Mouse (Mus musculus) embryonic facial prominence, embryonic 12.5 days (tissue): ENCODE results near the gene Man2a1. TPM values are rescaled to one million over a fixed set of nuclear protein-coding genes. Genes with fewer than 3 reads are reported as not detected.

Experiments used
- ATAC-seq: fragments of 200-750 bp; cut with Nextera tagmentation; 2 replicates; pipeline ENCODE4 v1.8.0; 2017; ENCODE audit not compliant: insufficient number of reproducible peaks, insufficient read depth, low FRiP score, low TSS enrichment
- H3K27ac ChIP-seq: fragments of 300-500 bp; sonication (generic); 2 replicates; pipeline ENCODE4 v1.5.1; 2016; ENCODE audit warnings: mild to moderate bottlenecking
- H3K27me3 ChIP-seq: fragments of 300-500 bp; sonication (generic); 2 replicates; pipeline ENCODE4 v1.6.1; 2016; ENCODE audit warnings: mild to moderate bottlenecking, moderate library complexity
- H3K36me3 ChIP-seq: fragments of 300-500 bp; sonication (generic); 2 replicates; pipeline ENCODE4 v1.6.1; 2016; ENCODE audit warnings: mild to moderate bottlenecking
- H3K4me1 ChIP-seq: fragments of 300-500 bp; sonication (generic); 2 replicates; pipeline ENCODE4 v1.6.1; 2016
- H3K4me2 ChIP-seq: fragments of 300-500 bp; sonication (generic); replicated peaks from 2 replicates; pipeline ENCODE4 v1.6.1; 2016; ENCODE audit warnings: mild to moderate bottlenecking, moderate library complexity
- H3K4me3 ChIP-seq: fragments of 300-500 bp; sonication (generic); 2 replicates; pipeline ENCODE4 v1.5.1; 2016; ENCODE audit warnings: mild to moderate bottlenecking
- H3K9ac ChIP-seq: fragments of 300-500 bp; sonication (generic); 2 replicates; pipeline ENCODE4 v1.6.1; 2016; ENCODE audit warnings: mild to moderate bottlenecking, moderate library complexity
- H3K9me3 ChIP-seq: fragments of 300-500 bp; sonication (generic); 2 replicates; pipeline ENCODE4 v1.6.1; 2016; ENCODE audit warnings: mild to moderate bottlenecking, moderate library complexity
- WGBS: fragments of 180-500 bp; shearing (Covaris S2); methylation state at CpG from one replicate; pipeline ENCODE4 v1.1.7; 2016; 5-methylcytosine and 5-hydroxymethylcytosine counted together
- polyA plus RNA-seq: library from polyadenylated mRNA; unstranded; fragments of >200 nt; fragmentation: Nextera tagmentation; extraction: Ambion mirVana; gene quantifications from 2 replicates; pipeline ENCODE4 v1.2.1, GENCODE M21; 2016

The Man2a1 gene
- polyA plus RNA-seq, 1 experiment from 2014 or later, result 10.0 TPM

- H3K4me2 ChIP-seq, result peak overlapping the region; percentile 92; the same call in 1 of the 2 replicates
- ATAC-seq, result no peak
Observed at GRCm38 (mm10) chr17:64604163-64604562, 3.6 kb downstream of the Man2a1 start.

DNA sequence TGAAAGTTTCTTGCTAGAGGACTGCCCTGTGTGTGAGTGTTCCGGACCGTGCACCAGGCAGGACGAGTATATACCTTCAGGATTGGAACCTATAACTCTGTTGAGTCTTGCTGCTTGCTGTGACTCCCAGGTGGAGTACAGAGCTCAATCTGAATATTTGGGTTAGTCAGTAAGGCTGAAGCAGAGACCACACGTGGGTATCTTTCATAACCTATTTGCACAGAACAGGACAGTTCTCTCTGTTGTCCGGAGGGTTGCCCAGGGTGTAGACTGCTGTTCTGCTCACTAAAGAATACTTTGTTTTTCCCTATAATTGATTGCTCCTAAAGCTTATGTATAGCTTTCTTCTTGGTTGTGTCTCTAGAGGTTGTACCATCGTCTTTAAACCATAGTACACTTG is 7.7 kb downstream of the Man2a1 start:
- 85% methylated on average over 6 of the region's 6 CpGs for WGBS
- H3K4me2 ChIP-seq, result no peak overlapping the region
- no peak overlapping the region for H3K27ac ChIP-seq
- H3K27me3 ChIP-seq, result no peaks in the 10 kb centered on the region
- H3K36me3 ChIP-seq, result no peaks in the 10 kb centered on the region
- ATAC-seq, result no peak
- peaks cover 10% of the 10 kb centered on the region for H3K4me1 ChIP-seq
- H3K9me3 ChIP-seq, result no peaks in the 10 kb centered on the region
- no peak overlapping the region for H3K9ac ChIP-seq
- H3K4me3 ChIP-seq, result no peak overlapping the region

More at GRCm38 (mm10) chr17:64604163-64604562, 3.6 kb downstream of the Man2a1 start:
- 71% methylated on average over 5 of the region's 5 CpGs for WGBS
- no peak overlapping the region for H3K9ac ChIP-seq
- no peak overlapping the region for H3K27ac ChIP-seq
- H3K9me3 ChIP-seq, result no peaks in the 10 kb centered on the region
- H3K36me3 ChIP-seq, result no peaks in the 10 kb centered on the region
- H3K4me3 ChIP-seq, result no peak overlapping the region; the same call in 1 of the 2 replicates
- no peaks in the 10 kb centered on the region for H3K27me3 ChIP-seq
- H3K4me1 ChIP-seq, result peaks cover 19% of the 10 kb centered on the region

GRCm38 (mm10) chr17:64608923-64609598 is 8.5 kb downstream of the Man2a1 start:
- Histone ChIP-seq H3K4me2 (no peak overlapping the region), H3K4me3 (no peak overlapping the region), H3K9ac (no peak overlapping the region), H3K36me3 (no peaks in the 10 kb centered on the region), H3K27me3 (no peaks in the 10 kb centered on the region), H3K4me1 (peaks cover 3% of the 10 kb centered on the region), H3K27ac (no peak overlapping the region), H3K9me3 (no peaks in the 10 kb centered on the region)
- ATAC-seq, result no peak
- 76% methylated on average over 6 of the region's 6 CpGs for WGBS

DNA sequence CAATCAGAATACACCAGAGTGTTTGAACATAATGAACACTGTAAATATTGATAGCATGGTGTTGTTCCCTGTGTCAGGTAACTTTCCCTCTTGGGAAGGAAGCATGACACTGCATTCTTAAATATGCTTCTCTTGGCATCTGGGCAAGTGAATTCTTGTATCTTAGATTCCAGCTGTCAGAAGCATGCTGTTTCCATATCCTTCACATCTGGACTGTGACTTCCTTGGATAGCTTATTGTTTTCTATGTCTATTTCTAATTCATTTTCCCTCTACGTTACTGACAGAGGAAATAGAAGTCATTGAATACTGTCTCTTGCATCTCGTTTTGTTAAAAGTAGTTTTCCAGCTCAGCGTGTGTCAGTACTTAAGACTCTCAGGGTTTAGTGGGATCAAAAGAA is 9.2 kb downstream of the Man2a1 start:
- H3K27me3 ChIP-seq, result no peaks in the 10 kb centered on the region
- H3K4me1 ChIP-seq, result no peaks in the 10 kb centered on the region; the same call in none of the 2 replicates
- no peak overlapping the region for H3K4me3 ChIP-seq
- H3K27ac ChIP-seq, result no peak overlapping the region
- no peak for ATAC-seq
- H3K9ac ChIP-seq, result no peak overlapping the region
- no peak overlapping the region for H3K4me2 ChIP-seq
- no peaks in the 10 kb centered on the region for H3K9me3 ChIP-seq
- WGBS, result 45% methylated on average over 3 of the region's 3 CpGs
- H3K36me3 ChIP-seq, result no peaks in the 10 kb centered on the region

DNA sequence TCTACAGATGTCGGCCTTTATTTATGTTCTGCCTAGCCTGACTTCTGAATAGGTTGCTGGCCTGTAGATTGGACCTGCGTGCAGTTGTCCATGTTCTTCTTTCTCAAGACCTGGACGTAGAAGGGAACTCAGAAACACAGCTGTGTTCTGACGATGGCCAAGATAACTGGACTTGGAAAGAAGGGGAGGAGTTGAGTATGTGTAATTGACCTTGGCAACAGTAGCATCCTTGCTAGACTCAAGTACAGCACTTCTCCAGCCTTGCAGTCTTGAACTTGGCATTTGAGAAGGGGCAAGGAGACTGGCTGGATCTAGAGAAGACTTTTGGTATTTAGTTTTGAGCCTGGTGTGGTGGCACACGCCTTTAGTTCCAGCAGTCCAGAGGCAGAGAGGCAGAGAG is 10.9 kb downstream of the Man2a1 start:
- no peak overlapping the region for H3K4me2 ChIP-seq

DNA sequence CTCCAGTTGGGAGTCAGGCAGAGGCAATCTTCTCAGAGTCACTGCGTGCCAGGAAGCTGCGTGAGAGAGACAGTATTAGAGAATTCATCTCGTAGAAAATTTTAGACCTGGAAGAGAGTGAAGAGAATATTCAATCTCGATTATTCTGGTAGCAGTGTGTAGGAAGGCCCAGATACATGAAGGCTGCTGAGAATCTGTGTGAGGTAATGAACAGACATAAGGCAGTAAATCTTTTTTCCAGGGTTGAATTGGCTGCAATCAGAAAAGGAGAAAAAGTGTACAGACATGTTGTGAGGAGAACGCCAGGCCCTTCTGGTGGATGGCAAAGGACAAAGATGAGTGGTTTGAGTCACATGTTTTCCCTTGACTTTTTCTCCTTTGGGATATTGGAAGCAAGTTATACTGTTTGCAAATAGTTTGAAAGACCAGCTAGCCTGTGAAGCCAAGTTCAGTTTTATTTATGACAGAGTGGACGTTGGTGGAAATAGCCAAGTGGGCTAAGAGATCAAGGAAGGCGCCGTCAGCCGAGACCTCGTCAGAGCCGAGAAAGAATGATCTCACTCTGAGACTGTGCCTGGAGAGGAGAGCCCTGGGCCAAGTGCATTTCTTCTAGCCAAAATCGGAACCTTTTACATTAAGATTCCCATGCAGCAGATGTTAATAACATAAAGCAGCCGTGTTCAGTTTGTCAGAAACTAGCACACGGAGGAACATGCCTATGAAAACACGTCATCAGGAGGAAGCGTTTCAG is 11.8 kb downstream of the Man2a1 start:
- no peaks in the 10 kb centered on the region for H3K27me3 ChIP-seq
- H3K36me3 ChIP-seq, result no peaks in the 10 kb centered on the region
- ATAC-seq, result no peak
- H3K4me2 ChIP-seq, result no peak overlapping the region
- no peak overlapping the region for H3K9ac ChIP-seq
- no peaks in the 10 kb centered on the region; the same call in 1 of the 2 replicates for H3K4me1 ChIP-seq
- H3K27ac ChIP-seq, result no peak overlapping the region
- H3K9me3 ChIP-seq, result no peaks in the 10 kb centered on the region
- H3K4me3 ChIP-seq, result no peak overlapping the region
- 89% methylated on average over 16 of the region's 16 CpGs for WGBS

More for the DNA sequence above, 10.9 kb downstream of the Man2a1 start:
- no peaks in the 10 kb centered on the region; the same call in 1 of the 2 replicates for H3K4me1 ChIP-seq
- WGBS, result 77% methylated on average over 5 of the region's 5 CpGs
- no peak for ATAC-seq
- H3K27me3 ChIP-seq, result no peaks in the 10 kb centered on the region
- no peak overlapping the region for H3K4me3 ChIP-seq
- no peak overlapping the region for H3K9ac ChIP-seq
- no peak overlapping the region for H3K27ac ChIP-seq
- no peaks in the 10 kb centered on the region for H3K36me3 ChIP-seq
- H3K9me3 ChIP-seq, result no peaks in the 10 kb centered on the region

DNA sequence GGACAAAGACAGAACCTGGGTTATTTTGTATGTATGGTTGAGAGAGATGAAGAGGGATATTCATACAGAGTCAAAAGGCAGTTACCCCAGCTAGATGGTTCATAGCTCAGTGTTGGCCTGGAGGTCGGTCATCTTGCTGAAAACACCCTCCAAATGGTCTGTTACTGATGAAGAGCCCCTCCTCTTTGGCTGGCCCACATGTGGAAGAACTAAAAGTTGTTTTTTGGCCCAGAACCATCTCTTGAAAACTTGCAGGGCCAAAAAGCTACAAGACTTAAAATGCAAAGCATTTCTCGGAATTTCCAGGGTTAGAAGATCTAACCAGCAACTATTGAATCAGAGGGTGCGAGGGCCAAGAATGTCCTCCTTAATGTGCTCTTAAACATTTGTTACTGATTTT is 12.4 kb downstream of the Man2a1 start:
- Histone ChIP-seq H3K4me1 (no peaks in the 10 kb centered on the region; the same call in 1 of the 2 replicates), H3K27me3 (no peaks in the 10 kb centered on the region), H3K9me3 (no peaks in the 10 kb centered on the region), H3K9ac (no peak overlapping the region), H3K36me3 (no peaks in the 10 kb centered on the region), H3K4me2 (no peak overlapping the region), H3K27ac (no peak overlapping the region), H3K4me3 (no peak overlapping the region)
- no peak for ATAC-seq
- WGBS, result 87% methylated on average over 3 of the region's 3 CpGs

- Histone ChIP-seq H3K27ac (no peak overlapping the region), H3K9ac (no peak overlapping the region), H3K4me1 (no peaks in the 10 kb centered on the region; the same call in 1 of the 2 replicates), H3K4me3 (no peak overlapping the region), H3K27me3 (no peaks in the 10 kb centered on the region), H3K36me3 (no peaks in the 10 kb centered on the region), H3K4me2 (no peak overlapping the region), H3K9me3 (no peaks in the 10 kb centered on the region)
- 58% methylated on average over 3 of the region's 3 CpGs for WGBS
- no peak for ATAC-seq
Observed at GRCm38 (mm10) chr17:64613351-64613750, 12.8 kb downstream of the Man2a1 start.

DNA sequence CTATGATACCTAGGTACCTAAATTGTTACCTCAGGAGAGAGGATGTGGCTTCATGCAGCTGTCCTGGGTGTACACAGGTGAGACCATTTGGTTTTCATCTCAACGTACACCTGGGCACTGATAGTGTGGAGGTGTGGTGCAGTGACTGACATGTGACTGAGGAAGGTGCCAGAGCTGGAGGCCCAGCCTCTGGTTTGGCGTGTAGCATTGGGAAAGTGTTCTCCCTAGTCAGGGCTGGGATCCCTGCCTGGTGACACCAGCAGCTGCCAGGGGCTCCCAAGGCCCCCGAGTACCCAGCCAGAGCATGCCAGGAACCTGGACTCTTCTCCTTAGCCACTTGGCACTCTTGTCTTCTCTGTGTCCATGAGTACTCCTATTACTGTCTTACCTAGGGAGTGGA is 14.3 kb downstream of the Man2a1 start:
- no peak for ATAC-seq
- Histone ChIP-seq H3K36me3 (no peaks in the 10 kb centered on the region), H3K27ac (no peak overlapping the region), H3K27me3 (no peaks in the 10 kb centered on the region), H3K4me2 (no peak overlapping the region), H3K4me1 (no peaks in the 10 kb centered on the region; the same call in 1 of the 2 replicates), H3K9ac (no peak overlapping the region), H3K9me3 (no peaks in the 10 kb centered on the region), H3K4me3 (no peak overlapping the region)
- WGBS, result 90% methylated on average over 3 of the region's 3 CpGs

DNA sequence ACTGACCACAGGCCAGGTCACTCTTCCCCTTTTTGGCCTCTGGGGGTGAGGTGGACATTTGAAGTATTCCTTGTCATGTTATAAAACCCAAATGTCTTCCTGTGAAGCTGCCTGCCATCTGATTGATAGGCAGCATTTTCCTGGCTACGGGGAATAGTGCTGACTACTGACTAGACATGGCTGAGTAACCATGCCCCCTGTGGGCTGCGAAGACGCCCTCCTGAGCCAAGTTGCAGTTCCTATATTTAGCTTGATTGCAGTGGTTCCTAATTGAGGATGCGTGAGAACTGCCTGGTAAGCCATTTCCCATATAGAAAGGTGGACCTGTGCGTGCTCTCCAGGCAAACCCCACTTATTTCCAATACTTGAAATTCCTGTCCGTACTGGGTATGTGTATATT is 14.9 kb downstream of the Man2a1 start:
- WGBS, result 81% methylated on average over 6 of the region's 6 CpGs
- no peak overlapping the region for H3K9ac ChIP-seq
- no peak overlapping the region for H3K4me2 ChIP-seq
- no peaks in the 10 kb centered on the region for H3K36me3 ChIP-seq
- H3K4me1 ChIP-seq, result no peaks in the 10 kb centered on the region; the same call in 1 of the 2 replicates
- ATAC-seq, result no peak
- no peak overlapping the region for H3K4me3 ChIP-seq
- no peaks in the 10 kb centered on the region for H3K27me3 ChIP-seq
- no peak overlapping the region for H3K27ac ChIP-seq
- no peaks in the 10 kb centered on the region for H3K9me3 ChIP-seq

GRCm38 (mm10) chr17:64616259-64616658 is 15.7 kb downstream of the Man2a1 start:
- no peak overlapping the region for H3K4me3 ChIP-seq
- 66% methylated on average over 6 of the region's 6 CpGs for WGBS
- H3K4me1 ChIP-seq, result no peaks in the 10 kb centered on the region; the same call in 1 of the 2 replicates
- no peaks in the 10 kb centered on the region for H3K27me3 ChIP-seq
- H3K4me2 ChIP-seq, result no peak overlapping the region
- no peak overlapping the region for H3K27ac ChIP-seq
- no peaks in the 10 kb centered on the region for H3K36me3 ChIP-seq
- no peaks in the 10 kb centered on the region for H3K9me3 ChIP-seq
- no peak overlapping the region for H3K9ac ChIP-seq
- no peak for ATAC-seq

GRCm38 (mm10) chr17:64617838-64618237 is 17.3 kb downstream of the Man2a1 start:
- Histone ChIP-seq H3K27me3 (no peaks in the 10 kb centered on the region), H3K4me2 (no peak overlapping the region), H3K9ac (no peak overlapping the region), H3K4me3 (no peak overlapping the region), H3K27ac (no peak overlapping the region), H3K36me3 (no peaks in the 10 kb centered on the region), H3K9me3 (no peaks in the 10 kb centered on the region), H3K4me1 (no peaks in the 10 kb centered on the region)
- ATAC-seq, result no peak
- 80% methylated on average over 4 of the region's 4 CpGs for WGBS
